Mouse (Mus musculus) forebrain, embryonic 11.5 days (tissue): ENCODE measurements at regions not wholly inside any gene's neighbourhood (a gene's known extent, or its start where the extent isn't known, plus 50 kb on each side); places are given as distances from the start of the nearest gene placed in this dataset.

Source experiments
- ATAC-seq: fragments of 200-750 bp; cut with Nextera tagmentation; replicated peaks from 2 replicates; pipeline ENCODE4 v1.8.0; 2017; ENCODE audit warnings: moderate TSS enrichment; ENCODE audit not compliant: low FRiP score
- DNase-seq: peaks from one replicate; pipeline ENCODE4 v3.0.0-alpha.2; 2017; ENCODE audit warnings: low spot score
- H3K27ac ChIP-seq: fragments of 300-500 bp; sonication (generic); 2 replicates; pipeline ENCODE4 v1.5.1; 2014; ENCODE audit warnings: low read depth, low read length
- H3K27me3 ChIP-seq: fragments of 300-500 bp; sonication (generic); 2 replicates; pipeline ENCODE4 v1.6.1; 2014; ENCODE audit warnings: mild to moderate bottlenecking, low read length, mixed read lengths; ENCODE audit not compliant: control insufficient read depth, insufficient read depth
- H3K36me3 ChIP-seq: fragments of 300-500 bp; sonication (generic); 2 replicates; pipeline ENCODE4 v1.6.1; 2014; ENCODE audit warnings: mild to moderate bottlenecking, low read length, moderate library complexity, mixed read lengths; ENCODE audit not compliant: control insufficient read depth, insufficient read depth
- H3K4me1 ChIP-seq: fragments of 300-500 bp; sonication (generic); replicated peaks from 2 replicates; pipeline ENCODE4 v1.6.1; 2014; ENCODE audit warnings: low read length, mixed read lengths; ENCODE audit not compliant: control insufficient read depth, insufficient read depth
- H3K4me2 ChIP-seq: fragments of 300-500 bp; sonication (generic); 2 replicates; pipeline ENCODE4 v1.6.1; 2014; ENCODE audit warnings: low read depth, mild to moderate bottlenecking, low read length, moderate library complexity, mixed read lengths; ENCODE audit not compliant: severe bottlenecking
- H3K4me3 ChIP-seq: fragments of 300-500 bp; sonication (generic); 2 replicates; pipeline ENCODE4 v1.5.1; 2014; ENCODE audit warnings: low read depth, low read length
- H3K9ac ChIP-seq: fragments of 300-500 bp; sonication (generic); 2 replicates; pipeline ENCODE4 v1.6.1; 2014; ENCODE audit warnings: low read length
- H3K9me3 ChIP-seq: fragments of 300-500 bp; sonication (generic); 2 replicates; pipeline ENCODE4 v1.6.1; 2016; ENCODE audit warnings: low read length, mixed read lengths; ENCODE audit not compliant: control insufficient read depth
- WGBS: fragments of 180-500 bp; shearing (Covaris S2); extraction: QIAGEN DNeasy Blood & Tissue Kit; methylation state at CpG from one replicate; pipeline ENCODE4 v1.1.7; 2014; 5-methylcytosine and 5-hydroxymethylcytosine counted together

DNA sequence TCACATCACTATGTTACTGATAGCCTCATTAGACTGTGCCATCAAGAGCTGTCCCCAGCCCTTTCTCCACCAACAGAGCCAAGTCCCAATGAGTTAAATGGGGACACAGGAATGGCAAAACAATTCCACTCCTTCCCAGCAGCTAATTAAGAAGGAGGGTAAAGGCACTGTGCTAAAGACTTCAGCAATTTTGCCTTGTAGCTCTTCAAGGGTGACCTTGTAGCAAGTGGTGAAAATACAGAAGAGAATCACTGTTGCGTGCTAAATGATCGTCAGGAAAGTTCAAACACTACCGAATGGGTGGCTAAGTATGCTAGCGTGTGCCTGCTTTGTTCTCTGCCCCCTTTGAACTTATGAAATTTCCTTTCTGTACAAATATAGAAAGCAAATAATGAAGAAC is 519.9 kb upstream of the Apob start:
- no peaks in the 10 kb centered on the region for H3K9me3 ChIP-seq
- no peaks in the 10 kb centered on the region for H3K27me3 ChIP-seq
- no peak overlapping the region for H3K4me3 ChIP-seq
- 53% methylated on average over 4 of the region's 4 CpGs for WGBS
- ATAC-seq (peak; percentile 71; the same call in 1 of the 2 replicates), DNase-seq (no peak)
- H3K4me2 ChIP-seq: no peak overlapping the region
- no peaks in the 10 kb centered on the region for H3K36me3 ChIP-seq
- no peak overlapping the region for H3K9ac ChIP-seq
- H3K27ac ChIP-seq: no peak overlapping the region
- H3K4me1 ChIP-seq: no peaks in the 10 kb centered on the region

DNA sequence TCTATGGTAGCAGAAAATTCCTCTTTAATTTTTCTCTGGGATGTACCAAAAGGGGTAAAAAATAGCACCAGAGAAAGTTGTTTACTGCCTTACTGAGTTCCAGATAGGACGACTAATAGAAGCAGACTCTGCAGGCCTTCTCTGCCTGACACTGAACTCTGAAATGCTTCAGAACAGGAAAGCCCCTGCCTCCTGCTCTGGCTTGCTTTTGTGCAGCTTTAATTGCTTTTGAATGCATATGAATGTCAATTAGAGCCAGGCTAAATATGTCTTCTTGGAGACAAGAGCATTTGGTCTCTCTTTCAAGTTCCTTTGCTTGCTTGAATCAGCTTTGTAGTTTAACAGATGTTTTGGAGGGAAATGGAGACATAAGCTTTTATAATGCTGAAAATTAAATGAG is 512.5 kb upstream of the Apob start:
- no peak overlapping the region for H3K4me2 ChIP-seq
- H3K9ac ChIP-seq: no peak overlapping the region
- no peak overlapping the region for H3K4me3 ChIP-seq
- no peaks in the 10 kb centered on the region for H3K27me3 ChIP-seq
- ATAC-seq (peak; percentile 60; the same call in 1 of the 2 replicates), DNase-seq (no peak)
- no peaks in the 10 kb centered on the region for H3K36me3 ChIP-seq
- no peaks in the 10 kb centered on the region for H3K9me3 ChIP-seq
- H3K4me1 ChIP-seq: no peaks in the 10 kb centered on the region; the same call in 1 of the 2 replicates
- no peak overlapping the region for H3K27ac ChIP-seq
- 4% methylated on average over 1 of the region's 1 CpGs for WGBS

DNA sequence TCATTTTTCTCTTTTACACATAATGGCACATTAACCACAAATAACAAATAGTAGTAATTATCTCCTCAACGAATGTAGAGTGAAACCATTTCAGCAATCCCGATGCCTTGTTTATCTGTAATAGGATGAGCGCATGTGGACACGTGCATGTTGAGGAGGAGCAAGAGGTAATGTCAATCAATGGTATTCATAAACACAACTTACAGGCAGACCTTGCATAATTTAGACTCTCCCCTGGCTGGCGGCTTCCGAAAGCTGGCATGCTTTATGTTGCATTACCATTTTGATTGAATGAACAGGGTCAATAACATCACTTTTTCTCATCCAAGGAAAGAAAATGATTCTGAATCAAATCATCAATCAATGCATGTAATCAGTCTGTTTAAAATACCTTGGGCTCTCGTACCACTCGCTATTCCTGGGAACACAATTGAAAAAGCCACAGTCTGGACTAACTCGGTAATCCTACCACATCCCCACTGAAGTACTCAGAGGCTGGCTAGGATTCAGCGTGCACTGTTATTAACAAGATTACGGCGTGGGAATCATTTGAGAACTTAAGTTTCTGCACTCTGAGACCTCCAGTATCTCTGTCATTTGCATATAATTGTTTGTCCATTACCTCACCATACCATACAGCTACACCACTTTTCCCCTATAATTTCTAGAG is 464.7 kb upstream of the Apob start:
- whole genome bisulfite sequencing: 84% methylated on average over 12 of the region's 12 CpGs
- H3K27ac ChIP-seq: no peak overlapping the region

DNA sequence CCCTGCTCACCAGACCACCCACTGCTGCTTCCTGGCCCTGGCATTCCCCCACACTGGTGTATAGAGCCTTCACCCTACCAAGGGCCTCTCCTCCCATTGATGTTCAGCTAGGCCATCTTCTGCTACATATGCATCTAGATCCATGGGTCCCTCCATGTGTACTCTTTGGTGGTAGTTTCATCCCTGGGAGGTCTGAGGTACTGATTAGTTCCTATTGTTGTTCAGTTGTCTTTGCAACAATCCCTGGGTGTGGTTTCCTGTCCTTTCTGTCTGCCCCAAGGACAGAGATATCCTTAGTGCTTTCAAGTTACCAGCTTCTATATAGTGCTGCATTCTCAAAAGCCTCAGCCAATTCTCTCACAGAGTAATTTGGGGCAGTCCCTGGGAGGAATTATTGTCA is 440.1 kb upstream of the Apob start:
- no peaks in the 10 kb centered on the region for H3K9me3 ChIP-seq
- ATAC-seq (no peak), DNase-seq (no peak)
- H3K36me3 ChIP-seq: no peaks in the 10 kb centered on the region
- H3K4me2 ChIP-seq: no peak overlapping the region
- H3K4me3 ChIP-seq: no peak overlapping the region
- H3K27ac ChIP-seq: no peak overlapping the region
- H3K27me3 ChIP-seq: no peaks in the 10 kb centered on the region
- no peak overlapping the region for H3K9ac ChIP-seq
- no peaks in the 10 kb centered on the region for H3K4me1 ChIP-seq

More for the DNA sequence above, 464.7 kb upstream of the Apob start:
- H3K36me3 ChIP-seq: no peaks in the 10 kb centered on the region
- no peaks in the 10 kb centered on the region for H3K27me3 ChIP-seq
- DNase-seq (no peak), ATAC-seq (no peak)
- no peak overlapping the region for H3K9ac ChIP-seq
- no peak overlapping the region for H3K4me3 ChIP-seq
- H3K9me3 ChIP-seq: no peaks in the 10 kb centered on the region
- no peak overlapping the region for H3K4me2 ChIP-seq
- no peaks in the 10 kb centered on the region for H3K4me1 ChIP-seq

DNA sequence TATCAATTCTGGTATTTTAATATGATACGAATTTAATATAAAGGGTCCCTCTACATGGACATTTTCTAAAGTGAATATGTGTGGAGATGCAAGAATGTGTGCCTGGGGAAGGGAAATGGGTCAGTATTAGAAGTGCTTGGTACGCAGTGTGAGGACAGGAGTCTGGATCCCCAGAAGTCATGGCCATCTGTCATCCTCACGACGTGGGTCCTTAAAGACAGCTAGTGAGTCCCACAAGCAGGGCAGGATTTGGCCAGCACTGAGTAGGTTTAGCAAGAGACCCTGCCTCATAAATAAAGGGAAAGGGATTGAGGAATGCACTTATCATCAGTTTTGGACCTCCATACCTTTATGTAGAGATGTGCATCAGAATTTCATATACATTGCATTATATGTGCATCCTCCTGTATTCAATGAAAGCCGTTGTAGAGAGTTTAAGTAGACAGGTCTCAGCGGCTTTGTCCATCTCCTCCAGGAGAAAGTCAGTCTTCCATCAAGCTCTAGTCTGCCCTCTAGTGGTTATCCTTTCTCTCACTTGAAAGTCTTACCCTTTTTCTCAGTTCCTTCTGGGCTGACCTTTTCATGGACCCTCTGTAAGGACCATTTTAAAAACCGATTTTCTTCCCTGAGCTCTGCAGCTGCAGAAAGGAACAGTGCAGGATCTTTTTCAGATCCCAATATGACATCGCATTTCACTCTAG is 434.0 kb upstream of the Apob start:
- H3K4me2 ChIP-seq: no peak overlapping the region
- H3K27me3 ChIP-seq: no peaks in the 10 kb centered on the region
- H3K4me1 ChIP-seq: no peaks in the 10 kb centered on the region
- H3K27ac ChIP-seq: no peak overlapping the region
- H3K36me3 ChIP-seq: no peaks in the 10 kb centered on the region
- ATAC-seq (no peak), DNase-seq (no peak)
- H3K4me3 ChIP-seq: no peak overlapping the region
- no peaks in the 10 kb centered on the region for H3K9me3 ChIP-seq
- no peak overlapping the region for H3K9ac ChIP-seq
- WGBS: 52% methylated on average over 8 of the region's 8 CpGs

DNA sequence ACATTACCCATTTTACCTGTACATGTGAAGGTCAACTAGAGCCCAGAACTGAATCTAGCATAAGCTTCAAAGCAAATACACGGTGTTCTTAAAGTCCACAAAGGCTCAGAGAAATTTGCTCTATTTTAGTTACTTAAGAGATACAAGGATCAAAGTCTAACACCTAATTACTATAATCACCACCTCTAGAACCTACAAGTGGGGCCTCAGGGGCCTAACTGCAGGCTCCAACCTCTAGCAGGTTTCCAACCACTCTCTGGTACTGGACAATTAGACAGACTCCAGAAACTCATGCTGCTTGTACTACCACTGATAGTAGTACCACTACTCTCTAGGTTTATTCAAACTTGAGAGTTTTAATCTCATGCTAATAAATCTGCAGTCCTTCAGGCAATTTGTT is 428.7 kb upstream of the Apob start:
- H3K4me3 ChIP-seq: no peak overlapping the region
- H3K27me3 ChIP-seq: no peaks in the 10 kb centered on the region
- ATAC-seq (no peak), DNase-seq (no peak)
- 96% methylated on average over 1 of the region's 1 CpGs for WGBS
- no peaks in the 10 kb centered on the region for H3K9me3 ChIP-seq
- no peak overlapping the region for H3K27ac ChIP-seq
- no peaks in the 10 kb centered on the region for H3K36me3 ChIP-seq
- H3K4me2 ChIP-seq: no peak overlapping the region
- no peaks in the 10 kb centered on the region for H3K4me1 ChIP-seq
- H3K9ac ChIP-seq: no peak overlapping the region

DNA sequence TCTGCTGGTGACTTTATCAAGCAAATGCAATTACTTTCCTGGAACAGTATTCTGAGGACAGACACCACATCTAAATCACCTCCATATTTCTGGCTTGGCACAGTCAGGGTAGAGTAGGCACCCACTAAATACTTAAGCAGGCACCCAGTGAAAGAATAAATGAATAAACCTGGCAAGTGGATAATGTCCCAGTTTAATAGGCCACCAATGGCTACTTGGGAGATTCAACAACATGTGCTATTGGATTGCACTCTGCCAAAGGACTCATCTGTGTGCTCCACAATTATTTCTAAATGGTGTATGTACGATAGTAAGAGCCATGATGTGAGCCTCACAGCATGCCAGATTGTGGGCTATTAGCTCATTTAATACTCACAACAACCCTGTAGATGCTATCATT is 417.2 kb upstream of the Apob start:
- ATAC-seq: no peak

DNA sequence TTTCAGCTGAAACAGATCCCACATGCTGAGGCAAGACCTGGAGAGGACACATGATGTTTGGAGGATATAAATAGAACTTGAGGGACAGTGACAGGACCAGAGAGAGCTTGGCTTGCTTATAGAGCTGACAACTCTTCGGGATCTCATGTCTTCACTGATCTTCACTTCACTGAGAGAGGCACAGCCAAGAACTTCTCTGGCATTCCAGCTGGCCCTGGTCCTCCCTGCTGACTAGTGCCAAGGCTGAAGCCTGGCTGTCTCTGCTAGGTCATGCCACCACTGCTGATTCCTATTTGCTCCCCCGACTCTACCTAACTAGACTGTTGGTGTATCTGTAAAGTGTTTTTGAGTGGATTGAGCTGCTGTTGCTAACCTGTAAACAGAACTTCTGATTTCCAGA is 401.4 kb upstream of the Apob start:
- Histone ChIP-seq H3K36me3 (no peaks in the 10 kb centered on the region), H3K27me3 (no peaks in the 10 kb centered on the region), H3K4me2 (no peak overlapping the region), H3K4me3 (no peak overlapping the region), H3K27ac (no peak overlapping the region), H3K9ac (no peak overlapping the region), H3K4me1 (no peaks in the 10 kb centered on the region), H3K9me3 (no peaks in the 10 kb centered on the region)
- ATAC-seq (no peak), DNase-seq (no peak)
- WGBS: 92% methylated on average over 2 of the region's 2 CpGs

More for the DNA sequence above, 417.2 kb upstream of the Apob start:
- DNase-seq: no peak
- Histone ChIP-seq H3K27me3 (no peaks in the 10 kb centered on the region), H3K4me3 (no peak overlapping the region), H3K9ac (no peak overlapping the region), H3K4me2 (no peak overlapping the region), H3K27ac (no peak overlapping the region), H3K4me1 (no peaks in the 10 kb centered on the region), H3K36me3 (no peaks in the 10 kb centered on the region), H3K9me3 (no peaks in the 10 kb centered on the region)
- WGBS: 82% methylated on average over 1 of the region's 1 CpGs

DNA sequence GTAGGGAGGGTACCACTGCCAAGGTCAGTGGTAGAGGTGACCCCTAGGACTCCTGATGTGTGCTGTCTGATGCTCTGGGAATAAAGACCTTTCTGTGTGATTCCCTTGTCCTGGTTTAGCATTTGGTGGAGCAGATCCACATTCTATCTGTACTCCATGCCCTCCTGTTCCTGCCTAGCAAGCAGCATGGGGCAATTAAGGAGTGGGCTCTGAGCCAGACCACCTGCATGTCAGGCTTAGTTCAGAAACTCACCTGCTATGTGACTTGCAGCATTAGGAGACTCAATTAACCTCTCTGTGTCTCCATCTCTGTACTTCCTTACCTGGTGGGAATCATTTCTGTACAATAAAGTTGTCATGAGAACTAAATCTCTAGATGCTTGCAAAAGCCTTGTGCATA is 389.9 kb upstream of the Apob start:
- ATAC-seq: no peak
- Histone ChIP-seq H3K9me3 (no peaks in the 10 kb centered on the region), H3K4me3 (no peak overlapping the region), H3K27me3 (no peaks in the 10 kb centered on the region), H3K27ac (no peak overlapping the region), H3K36me3 (no peaks in the 10 kb centered on the region), H3K9ac (no peak overlapping the region), H3K4me2 (no peak overlapping the region), H3K4me1 (no peaks in the 10 kb centered on the region)
- no peak for DNase-seq
